Mouse (Mus musculus): Measurements from ENCODE around the gene Gm42420. TPM values are rescaled to one million over a fixed set of nuclear protein-coding genes. Genes with fewer than 3 reads are reported as not detected.

Gm42420 gene
- polyA plus RNA-seq, 1 experiment from 2014 or later, result 0.62 TPM

GRCm38 (mm10) chr6:39581087-39581784 lies 4.3 kb upstream of the Gm42420 start:
- Histone ChIP-seq H3K4me1 (ENCODE audit: control insufficient read depth, insufficient read depth, low read length) (no peaks in the 10 kb centered on the region), H3K9ac (replicated peaks; ENCODE audit: low read depth, low read length) (no peak overlapping the region), H3K4me3 (ENCODE audit: low read depth, low read length) (no peak overlapping the region), H3K36me3 (ENCODE audit: control insufficient read depth, insufficient read depth, low read length) (peaks cover 27% of the 10 kb centered on the region; the same call in 1 of the 2 replicates), H3K27me3 (ENCODE audit: control insufficient read depth, insufficient read depth, low read length) (no peaks in the 10 kb centered on the region), H3K27ac (ENCODE audit: low read length) (no peak overlapping the region), H3K9me3 (ENCODE audit: control insufficient read depth, low read depth, low read length) (no peaks in the 10 kb centered on the region), H3K4me2 (replicated peaks; ENCODE audit: low read depth, low read length) (no peak overlapping the region)
- peak; percentile 23; the same call in 1 of the 2 replicates for ATAC-seq (ENCODE audit: insufficient number of reproducible peaks, insufficient read depth, low FRiP score, low read depth)
- WGBS, result 83% methylated on average over 7 of the region's 7 CpGs

- no peaks in the 10 kb centered on the region for H3K4me1 ChIP-seq (ENCODE audit: control insufficient read depth, insufficient read depth, low read length)
- H3K27me3 ChIP-seq (ENCODE audit: control insufficient read depth, insufficient read depth, low read length), result no peaks in the 10 kb centered on the region
- H3K9me3 ChIP-seq (ENCODE audit: control insufficient read depth, low read depth, low read length), result no peaks in the 10 kb centered on the region
- H3K36me3 ChIP-seq (ENCODE audit: control insufficient read depth, insufficient read depth, low read length), result peaks cover 13% of the 10 kb centered on the region; the same call in 1 of the 2 replicates
- H3K4me2 ChIP-seq (replicated peaks; ENCODE audit: low read depth, low read length), result peak overlapping the region; percentile 62; the same call in 1 of the 2 replicates
- no peak overlapping the region for H3K27ac ChIP-seq (ENCODE audit: low read length)
- H3K4me3 ChIP-seq (ENCODE audit: low read depth, low read length), result no peak overlapping the region
- WGBS, result 95% methylated on average over 4 of the region's 4 CpGs
- H3K9ac ChIP-seq (replicated peaks; ENCODE audit: low read depth, low read length), result no peak overlapping the region
- ATAC-seq (ENCODE audit: insufficient number of reproducible peaks, insufficient read depth, low FRiP score, low read depth), result no peak
Measured at GRCm38 (mm10) chr6:39591481-39591880, 5.9 kb downstream of the Gm42420 start.

GRCm38 (mm10) chr6:39592401-39593214 lies 7.1 kb downstream of the Gm42420 start, which contains the start of gene Ndufb2:
TSS of gene Ndufb2 (plus strand) at chr6:39592574.
- peak; percentile 98 for ATAC-seq (ENCODE audit: insufficient number of reproducible peaks, insufficient read depth, low FRiP score, low read depth)
- Histone ChIP-seq H3K9me3 (ENCODE audit: control insufficient read depth, low read depth, low read length) (no peaks in the 10 kb centered on the region), H3K4me1 (ENCODE audit: control insufficient read depth, insufficient read depth, low read length) (no peaks in the 10 kb centered on the region), H3K27me3 (ENCODE audit: control insufficient read depth, insufficient read depth, low read length) (no peaks in the 10 kb centered on the region), H3K4me2 (replicated peaks; ENCODE audit: low read depth, low read length) (peak within 1 kb of the TSS; percentile 62), H3K27ac (ENCODE audit: low read length) (peak within 1 kb of the TSS; percentile 92), H3K9ac (replicated peaks; ENCODE audit: low read depth, low read length) (peak within 1 kb of the TSS; percentile 71), H3K36me3 (ENCODE audit: control insufficient read depth, insufficient read depth, low read length) (peaks cover 8% of the 10 kb centered on the region; the same call in 1 of the 2 replicates), H3K4me3 (ENCODE audit: low read depth, low read length) (peak within 1 kb of the TSS; percentile 83)
- under 1% methylated on average over 56 of the region's 56 CpGs for WGBS

GRCm38 (mm10) chr6:39600851-39601250 lies 15.3 kb downstream of the Gm42420 start:
- WGBS, result 90% methylated on average over 3 of the region's 3 CpGs
- no peaks in the 10 kb centered on the region for H3K4me1 ChIP-seq (ENCODE audit: control insufficient read depth, insufficient read depth, low read length)
- H3K9me3 ChIP-seq (ENCODE audit: control insufficient read depth, low read depth, low read length), result no peaks in the 10 kb centered on the region
- no peak overlapping the region for H3K27ac ChIP-seq (ENCODE audit: low read length)
- H3K27me3 ChIP-seq (ENCODE audit: control insufficient read depth, insufficient read depth, low read length), result no peaks in the 10 kb centered on the region
- H3K9ac ChIP-seq (replicated peaks; ENCODE audit: low read depth, low read length), result no peak overlapping the region
- H3K4me2 ChIP-seq (replicated peaks; ENCODE audit: low read depth, low read length), result no peak overlapping the region
- peaks cover 17% of the 10 kb centered on the region; the same call in 1 of the 2 replicates for H3K36me3 ChIP-seq (ENCODE audit: control insufficient read depth, insufficient read depth, low read length)
- H3K4me3 ChIP-seq (ENCODE audit: low read depth, low read length), result no peak overlapping the region
- no peak for ATAC-seq (ENCODE audit: insufficient number of reproducible peaks, insufficient read depth, low FRiP score, low read depth)

- no peaks in the 10 kb centered on the region for H3K4me1 ChIP-seq (ENCODE audit: control insufficient read depth, insufficient read depth, low read length)
- WGBS, result 82% methylated on average over 3 of the region's 3 CpGs
- H3K4me2 ChIP-seq (replicated peaks; ENCODE audit: low read depth, low read length), result no peak overlapping the region
- peaks cover 17% of the 10 kb centered on the region; the same call in 1 of the 2 replicates for H3K36me3 ChIP-seq (ENCODE audit: control insufficient read depth, insufficient read depth, low read length)
- ATAC-seq (ENCODE audit: insufficient number of reproducible peaks, insufficient read depth, low FRiP score, low read depth), result no peak
- H3K9me3 ChIP-seq (ENCODE audit: control insufficient read depth, low read depth, low read length), result no peaks in the 10 kb centered on the region
- no peaks in the 10 kb centered on the region for H3K27me3 ChIP-seq (ENCODE audit: control insufficient read depth, insufficient read depth, low read length)
- no peak overlapping the region for H3K9ac ChIP-seq (replicated peaks; ENCODE audit: low read depth, low read length)
- H3K27ac ChIP-seq (ENCODE audit: low read length), result no peak overlapping the region
- H3K4me3 ChIP-seq (ENCODE audit: low read depth, low read length), result no peak overlapping the region
Measured at GRCm38 (mm10) chr6:39601828-39602227, 16.3 kb downstream of the Gm42420 start.

GRCm38 (mm10) chr6:39604565-39604964 lies 19.0 kb downstream of the Gm42420 start:
- Histone ChIP-seq H3K4me1 (ENCODE audit: control insufficient read depth, insufficient read depth, low read length) (no peaks in the 10 kb centered on the region), H3K36me3 (ENCODE audit: control insufficient read depth, insufficient read depth, low read length) (peaks cover 5% of the 10 kb centered on the region; the same call in 1 of the 2 replicates), H3K9me3 (ENCODE audit: control insufficient read depth, low read depth, low read length) (no peaks in the 10 kb centered on the region), H3K4me2 (replicated peaks; ENCODE audit: low read depth, low read length) (no peak overlapping the region), H3K27ac (ENCODE audit: low read length) (no peak overlapping the region), H3K27me3 (ENCODE audit: control insufficient read depth, insufficient read depth, low read length) (no peaks in the 10 kb centered on the region), H3K4me3 (ENCODE audit: low read depth, low read length) (no peak overlapping the region), H3K9ac (replicated peaks; ENCODE audit: low read depth, low read length) (no peak overlapping the region)
- WGBS, result 76% methylated on average over 5 of the region's 5 CpGs
- ATAC-seq (ENCODE audit: insufficient number of reproducible peaks, insufficient read depth, low FRiP score, low read depth), result no peak

- 54% methylated on average over 6 of the region's 6 CpGs for WGBS
- peak overlapping the region; percentile 21; the same call in 1 of the 2 replicates for H3K27ac ChIP-seq (ENCODE audit: low read length)
- no peak overlapping the region for H3K4me2 ChIP-seq (replicated peaks; ENCODE audit: low read depth, low read length)
Measured at GRCm38 (mm10) chr6:39606056-39606455, 20.5 kb downstream of the Gm42420 start.

GRCm38 (mm10) chr6:39606862-39607261 lies 21.3 kb downstream of the Gm42420 start:
- Histone ChIP-seq H3K4me2 (replicated peaks; ENCODE audit: low read depth, low read length) (no peak overlapping the region), H3K27ac (ENCODE audit: low read length) (no peak overlapping the region), H3K4me3 (ENCODE audit: low read depth, low read length) (no peak overlapping the region), H3K4me1 (ENCODE audit: control insufficient read depth, insufficient read depth, low read length) (no peaks in the 10 kb centered on the region), H3K27me3 (ENCODE audit: control insufficient read depth, insufficient read depth, low read length) (no peaks in the 10 kb centered on the region), H3K9me3 (ENCODE audit: control insufficient read depth, low read depth, low read length) (no peaks in the 10 kb centered on the region), H3K9ac (replicated peaks; ENCODE audit: low read depth, low read length) (no peak overlapping the region), H3K36me3 (ENCODE audit: control insufficient read depth, insufficient read depth, low read length) (peaks cover 4% of the 10 kb centered on the region; the same call in 1 of the 2 replicates)
- no peak for ATAC-seq (ENCODE audit: insufficient number of reproducible peaks, insufficient read depth, low FRiP score, low read depth)
- 61% methylated on average over 3 of the region's 3 CpGs for WGBS

More at GRCm38 (mm10) chr6:39606056-39606455, 20.5 kb downstream of the Gm42420 start:
- Histone ChIP-seq H3K4me1 (ENCODE audit: control insufficient read depth, insufficient read depth, low read length) (no peaks in the 10 kb centered on the region), H3K9me3 (ENCODE audit: control insufficient read depth, low read depth, low read length) (no peaks in the 10 kb centered on the region), H3K9ac (replicated peaks; ENCODE audit: low read depth, low read length) (no peak overlapping the region), H3K27me3 (ENCODE audit: control insufficient read depth, insufficient read depth, low read length) (no peaks in the 10 kb centered on the region), H3K4me3 (ENCODE audit: low read depth, low read length) (no peak overlapping the region), H3K36me3 (ENCODE audit: control insufficient read depth, insufficient read depth, low read length) (peaks cover under 1% of the 10 kb centered on the region; the same call in 1 of the 2 replicates)
- ATAC-seq (ENCODE audit: insufficient number of reproducible peaks, insufficient read depth, low FRiP score, low read depth), result no peak
